Mouse (Mus musculus): ENCODE measurements at regions not wholly inside any gene's neighbourhood (a gene's known extent, or its start where the extent isn't known, plus 50 kb on each side); places are given as distances from the start of the nearest gene placed in this dataset.
"Not testable (repeated sequence)": the region's sequence is repeated elsewhere in the genome, so short reads cannot be mapped to it uniquely, and the experiment has no call there.

DNA sequence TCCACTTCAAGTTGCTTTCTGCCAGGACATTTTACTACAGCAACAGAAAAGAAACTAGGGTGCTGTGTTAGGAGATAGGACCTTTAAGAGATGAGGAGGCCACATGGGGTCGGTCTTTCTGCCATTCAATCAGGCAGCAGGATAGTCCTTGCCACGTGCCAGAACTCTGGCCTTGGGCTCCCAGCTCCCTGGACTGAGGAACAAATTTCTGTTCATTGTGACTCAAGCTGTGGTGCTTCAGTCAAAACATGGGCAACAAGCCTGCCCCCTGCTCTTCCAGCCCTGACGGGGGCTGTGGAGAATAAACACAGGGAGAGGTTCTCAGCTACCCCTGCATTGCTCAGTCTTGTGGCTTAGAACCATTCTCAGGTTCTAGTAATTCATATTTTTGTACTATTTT, 84.7 kb upstream of the A430005L14Rik start:
- no peaks in the 10 kb centered on the region for H3K4me1 ChIP-seq (ENCODE audit: control insufficient read depth, insufficient read depth, insufficient read length, low read length)
- H3K27ac ChIP-seq (replicated peaks; ENCODE audit: low read depth, low read length) = no peak overlapping the region
- H3K4me3 ChIP-seq (ENCODE audit: insufficient read depth, low read depth, low read length) = no peak overlapping the region

DNA sequence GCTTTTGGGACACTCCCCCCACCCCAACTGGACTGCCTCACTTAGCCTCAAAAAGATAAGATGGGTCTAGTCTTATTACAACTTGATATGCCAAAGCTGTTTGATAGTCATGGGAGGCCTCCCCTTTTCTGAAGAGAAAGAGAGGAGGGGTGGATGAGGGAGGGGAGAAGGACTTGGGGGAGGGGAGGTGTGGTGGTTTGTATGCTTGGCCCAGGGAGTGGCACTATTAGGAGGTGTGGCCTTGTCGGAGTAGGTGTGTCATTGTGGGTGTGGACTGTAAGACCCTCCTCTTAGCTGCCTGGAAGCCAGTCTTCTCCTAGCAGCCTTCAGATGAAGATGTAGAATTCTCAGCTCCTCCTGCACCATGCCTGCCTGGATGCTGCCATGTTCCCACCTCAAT, 82.0 kb upstream of the A430005L14Rik start:
- not testable (repeated sequence) for H3K4me3 ChIP-seq (ENCODE audit: insufficient read depth, low read depth, low read length); H3K4me1 ChIP-seq (ENCODE audit: control insufficient read depth, insufficient read depth, insufficient read length, low read length); H3K27ac ChIP-seq (replicated peaks; ENCODE audit: low read depth, low read length)

DNA sequence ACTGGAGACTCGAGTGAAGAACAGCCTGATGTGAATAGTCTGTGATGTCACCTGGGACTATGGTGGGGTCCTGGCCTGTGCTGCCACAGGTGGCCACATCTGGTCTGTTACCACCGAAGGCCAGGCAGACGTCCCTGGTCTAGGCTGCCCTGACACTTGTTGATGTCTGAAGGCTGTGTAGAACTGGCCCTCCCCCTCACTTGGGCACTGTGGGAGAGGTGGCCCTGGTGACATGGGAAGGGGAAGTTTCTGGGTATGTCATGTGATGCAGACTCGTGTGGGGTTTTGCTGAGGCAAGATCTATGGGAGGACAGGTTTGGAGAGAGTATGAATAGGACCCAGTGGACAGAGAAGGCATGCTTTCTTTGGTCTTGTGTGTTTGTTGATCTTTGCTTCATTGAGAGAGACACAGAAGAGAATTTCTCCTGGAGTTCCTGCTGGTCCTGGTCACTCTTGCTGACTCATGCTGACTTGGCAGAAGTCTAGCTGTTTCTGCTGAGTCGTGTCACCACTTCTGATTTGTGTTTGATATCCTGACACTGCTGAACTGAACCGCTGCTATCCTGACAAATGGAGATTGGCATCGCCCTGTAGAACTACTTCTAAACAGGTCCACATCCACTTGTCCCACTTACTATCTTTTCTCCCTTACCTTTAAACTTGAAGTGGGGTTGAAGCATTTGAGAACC, 79.9 kb upstream of the A430005L14Rik start:
- Histone ChIP-seq H3K4me3 (ENCODE audit: insufficient read depth, low read depth, low read length) (no peak overlapping the region), H3K4me1 (ENCODE audit: control insufficient read depth, insufficient read depth, insufficient read length, low read length) (no peaks in the 10 kb centered on the region), H3K27ac (replicated peaks; ENCODE audit: low read depth, low read length) (no peak overlapping the region)

DNA sequence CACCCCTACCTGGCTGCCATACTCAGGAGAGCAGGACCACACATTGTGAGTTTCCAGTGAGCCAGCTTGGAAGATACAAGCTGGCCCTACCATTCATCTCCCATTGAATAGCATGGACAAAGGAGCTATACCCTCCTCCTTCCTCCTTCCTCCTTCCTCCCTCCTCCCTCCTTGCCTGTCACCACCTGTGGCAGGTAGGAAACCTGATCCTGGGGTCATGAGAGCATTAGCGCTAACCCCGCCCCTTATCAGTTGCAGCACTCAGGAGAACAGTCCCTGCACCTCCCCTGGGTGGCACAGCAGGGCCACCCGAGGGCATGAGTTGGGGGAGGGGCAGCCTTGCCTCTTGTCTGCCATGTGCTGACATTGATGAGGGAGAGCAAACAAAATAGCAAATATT, 74.0 kb upstream of the A430005L14Rik start:
- H3K4me3 ChIP-seq (ENCODE audit: insufficient read depth, low read depth, low read length) = no peak overlapping the region
- no peak overlapping the region for H3K27ac ChIP-seq (replicated peaks; ENCODE audit: low read depth, low read length)
- no peaks in the 10 kb centered on the region for H3K4me1 ChIP-seq (ENCODE audit: control insufficient read depth, insufficient read depth, insufficient read length, low read length)

DNA sequence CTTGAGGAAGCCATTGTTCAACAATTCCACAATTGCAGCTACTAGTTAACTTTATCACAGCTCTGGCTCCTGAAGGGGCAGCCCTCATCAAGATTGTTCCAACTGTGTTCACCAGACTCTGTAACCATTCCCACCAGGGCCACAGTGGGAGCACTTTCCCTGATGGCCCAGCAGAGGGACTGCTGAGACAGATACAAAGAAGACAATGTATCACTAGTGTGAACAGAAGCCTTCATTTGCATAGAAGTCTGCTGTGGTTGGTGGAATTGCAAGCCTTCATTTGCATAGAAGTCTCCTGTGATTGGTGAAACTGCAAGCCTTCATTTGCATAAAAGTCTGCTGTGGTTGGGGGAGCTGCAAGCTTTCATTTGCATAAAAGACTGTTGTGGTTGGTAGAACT, 73.0 kb upstream of the A430005L14Rik start:
- no peaks in the 10 kb centered on the region for H3K4me1 ChIP-seq (ENCODE audit: control insufficient read depth, insufficient read depth, insufficient read length, low read length)

DNA sequence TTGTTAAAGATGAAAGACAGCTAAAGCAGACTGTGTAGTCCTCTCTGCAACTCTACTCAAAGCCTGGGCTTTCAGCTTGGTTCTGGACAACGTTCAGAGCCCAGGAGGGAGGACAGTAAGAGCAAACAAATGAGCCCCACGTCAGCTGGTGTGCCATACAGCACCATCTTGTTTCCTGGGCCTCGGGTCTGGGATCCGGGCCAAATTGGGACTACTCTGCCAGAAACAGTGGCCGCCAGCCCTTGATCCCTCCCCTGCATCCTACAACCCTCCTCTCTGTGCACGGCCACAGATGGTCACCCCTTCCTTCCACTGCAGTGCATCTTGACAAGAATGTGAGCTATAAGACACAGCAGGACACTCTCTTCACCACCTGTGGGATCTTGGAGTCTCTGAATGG, 71.2 kb upstream of the A430005L14Rik start:
- H3K27ac ChIP-seq (replicated peaks; ENCODE audit: low read depth, low read length) = no peak overlapping the region
- H3K4me1 ChIP-seq (ENCODE audit: control insufficient read depth, insufficient read depth, insufficient read length, low read length) = no peaks in the 10 kb centered on the region
- H3K4me3 ChIP-seq (ENCODE audit: insufficient read depth, low read depth, low read length) = no peak overlapping the region

More for the DNA sequence above, 73.0 kb upstream of the A430005L14Rik start:
- Histone ChIP-seq H3K27ac (replicated peaks; ENCODE audit: low read depth, low read length) (no peak overlapping the region), H3K4me3 (ENCODE audit: insufficient read depth, low read depth, low read length) (no peak overlapping the region)

DNA sequence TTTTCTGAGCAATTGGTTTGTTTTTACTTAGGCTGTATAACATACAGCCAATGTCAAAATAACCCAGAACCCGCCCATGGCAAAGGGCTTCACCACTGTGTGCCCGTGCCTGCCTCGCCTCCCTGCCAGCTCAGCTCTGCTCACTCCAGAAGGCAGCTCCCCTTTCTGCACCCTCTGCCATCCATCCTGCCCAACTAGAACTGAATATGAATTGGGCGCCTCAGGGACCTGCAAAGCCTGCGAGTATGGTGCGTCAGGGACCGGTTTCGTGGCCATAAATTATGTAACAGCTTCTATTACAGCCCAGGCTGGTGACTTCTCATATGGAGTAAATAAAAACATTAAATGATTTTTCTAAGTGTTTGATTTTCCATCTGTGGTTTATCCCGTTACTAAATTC, 66.9 kb upstream of the A430005L14Rik start:
- Histone ChIP-seq H3K4me3 (ENCODE audit: insufficient read depth, low read depth, low read length) (no peak overlapping the region), H3K4me1 (ENCODE audit: control insufficient read depth, insufficient read depth, insufficient read length, low read length) (no peaks in the 10 kb centered on the region), H3K27ac (replicated peaks; ENCODE audit: low read depth, low read length) (no peak overlapping the region)

DNA sequence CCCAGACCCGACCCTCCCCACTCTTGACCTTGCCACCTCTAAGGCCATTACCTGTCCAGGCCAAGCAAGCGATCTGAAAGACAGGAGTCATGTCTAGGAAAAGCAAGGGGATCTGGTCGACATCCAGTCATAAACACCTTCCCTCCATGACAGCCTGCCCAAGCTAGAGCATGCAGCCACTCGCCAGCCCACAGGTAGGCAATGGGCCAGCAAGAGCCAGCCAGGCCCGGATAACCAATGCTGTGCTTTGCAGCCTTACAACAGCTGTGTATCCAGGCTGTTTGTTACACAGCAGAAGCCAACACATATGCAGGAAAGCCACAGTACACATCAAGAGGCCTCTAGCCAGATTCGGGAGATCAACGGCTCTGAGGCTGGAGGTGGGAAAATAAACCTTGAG, 57.3 kb upstream of the A430005L14Rik start:
- H3K4me1 ChIP-seq (ENCODE audit: control insufficient read depth, insufficient read depth, insufficient read length, low read length) = no peaks in the 10 kb centered on the region
- H3K27ac ChIP-seq (replicated peaks; ENCODE audit: low read depth, low read length) = no peak overlapping the region
- no peak overlapping the region for H3K4me3 ChIP-seq (ENCODE audit: insufficient read depth, low read depth, low read length)

DNA sequence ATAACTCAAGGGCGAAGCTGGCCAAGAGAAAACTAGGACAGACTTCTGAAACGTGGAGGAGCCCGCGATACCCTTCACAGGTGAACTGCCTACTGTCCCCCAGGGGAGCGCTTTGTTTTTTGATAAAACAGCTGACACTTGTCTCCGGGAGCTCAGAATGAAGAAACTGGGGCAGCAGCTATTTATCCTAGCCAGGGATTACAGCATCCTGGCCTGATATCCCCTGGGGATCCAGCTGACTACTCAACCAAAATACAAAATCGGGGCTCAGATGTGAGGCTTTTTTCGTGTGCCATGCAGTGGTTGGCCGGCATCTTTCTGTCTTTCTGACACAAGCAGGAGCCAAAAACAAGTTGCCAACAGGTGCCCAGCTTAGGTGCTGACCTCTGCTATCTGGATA, 52.0 kb upstream of the A430005L14Rik start:
- H3K4me1 ChIP-seq (ENCODE audit: control insufficient read depth, insufficient read depth, insufficient read length, low read length) = no peaks in the 10 kb centered on the region
- H3K27ac ChIP-seq (replicated peaks; ENCODE audit: low read depth, low read length) = no peak overlapping the region
- no peak overlapping the region for H3K4me3 ChIP-seq (ENCODE audit: insufficient read depth, low read depth, low read length)

DNA sequence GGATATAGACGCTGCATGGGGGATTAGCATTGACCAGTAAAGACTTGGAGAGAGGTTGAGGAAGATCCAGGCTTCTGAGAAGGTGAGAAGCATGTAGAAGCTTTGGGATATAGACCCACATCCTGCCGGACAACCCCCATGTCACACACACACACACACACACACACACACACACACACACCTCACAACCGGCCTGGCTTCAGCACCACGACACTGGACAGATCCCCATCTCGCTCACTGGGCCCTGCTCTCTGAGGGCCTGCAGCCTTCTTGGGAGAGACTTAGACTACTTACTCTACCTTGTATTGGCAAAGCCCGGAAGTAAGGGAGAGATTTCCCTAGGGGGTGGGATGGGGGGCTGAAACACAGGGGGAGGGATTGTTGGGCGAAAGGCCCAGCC, 51.5 kb upstream of the A430005L14Rik start:
- no peaks in the 10 kb centered on the region for H3K4me1 ChIP-seq (ENCODE audit: control insufficient read depth, insufficient read depth, insufficient read length, low read length)
- H3K4me3 ChIP-seq (ENCODE audit: insufficient read depth, low read depth, low read length) = no peak overlapping the region
- H3K27ac ChIP-seq (replicated peaks; ENCODE audit: low read depth, low read length) = no peak overlapping the region
